Mouse (Mus musculus) hindbrain, embryonic 14.5 days (tissue): Measurements from ENCODE around the gene C2cd2. TPM values are rescaled to one million over a fixed set of nuclear protein-coding genes. Genes with fewer than 3 reads are reported as not detected.

ENCODE experiments used
- ATAC-seq: fragments of 200-750 bp; cut with Nextera tagmentation; 2 replicates; pipeline ENCODE4 v1.8.0; 2017; ENCODE audit warnings: moderate number of reproducible peaks, mild to moderate bottlenecking, moderate TSS enrichment, moderate library complexity; ENCODE audit not compliant: low FRiP score
- DNase-seq: peaks from one replicate; pipeline ENCODE4 v3.0.0-alpha.2; 2015; ENCODE audit warnings: low spot score
- H3K27ac ChIP-seq: fragments of 300-500 bp; sonication (generic); 2 replicates; pipeline ENCODE4 v1.5.1; 2014; ENCODE audit warnings: mild to moderate bottlenecking, moderate library complexity
- H3K27me3 ChIP-seq: fragments of 300-500 bp; sonication (generic); 2 replicates; pipeline ENCODE4 v1.6.1; 2014; ENCODE audit warnings: mild to moderate bottlenecking, low read length, mixed read lengths; ENCODE audit not compliant: control insufficient read depth, insufficient read depth
- H3K36me3 ChIP-seq: fragments of 300-500 bp; sonication (generic); replicated peaks from 2 replicates; pipeline ENCODE4 v1.6.1; 2014; ENCODE audit not compliant: control insufficient read depth, insufficient read depth
- H3K4me1 ChIP-seq: fragments of 300-500 bp; sonication (generic); replicated peaks from 2 replicates; pipeline ENCODE4 v1.6.1; 2014; ENCODE audit warnings: antibody characterized with exemption, low read length, mixed read lengths; ENCODE audit not compliant: control insufficient read depth, insufficient read depth
- H3K4me2 ChIP-seq: fragments of 300-500 bp; sonication (generic); replicated peaks from 2 replicates; pipeline ENCODE4 v1.6.1; 2014; ENCODE audit warnings: mild to moderate bottlenecking, moderate library complexity
- H3K4me3 ChIP-seq: fragments of 300-500 bp; sonication (generic); replicated peaks from 2 replicates; pipeline ENCODE4 v1.5.1; 2014; ENCODE audit warnings: mild to moderate bottlenecking, low read length
- H3K9ac ChIP-seq: fragments of 300-500 bp; sonication (generic); 2 replicates; pipeline ENCODE4 v1.6.1; 2014
- H3K9me3 ChIP-seq: fragments of 300-500 bp; sonication (generic); 2 replicates; pipeline ENCODE4 v1.6.1; 2016; ENCODE audit warnings: low read length; ENCODE audit not compliant: control insufficient read depth
- WGBS: fragments of 180-500 bp; shearing (Covaris S2); extraction: QIAGEN DNeasy Blood & Tissue Kit; methylation state at CpG from one replicate; pipeline ENCODE4 v1.1.7; 2014; 5-methylcytosine and 5-hydroxymethylcytosine counted together
- polyA plus RNA-seq: library from polyadenylated mRNA; unstranded; fragments of >200 nt; fragmentation: Nextera tagmentation; extraction: Ambion mirVana; gene quantifications from 2 replicates; pipeline ENCODE4 v1.2.1, GENCODE M21; 2014

C2cd2 gene
- polyA plus RNA-seq, 1 experiment from 2014 or later = 19.6 TPM

GRCm38 (mm10) chr16:97927331-97927938 is 35.0 kb downstream of the C2cd2 start:
- no peaks in the 10 kb centered on the region for H3K36me3 ChIP-seq
- H3K4me3 ChIP-seq = no peak overlapping the region
- 99% methylated on average over 3 of the region's 3 CpGs for WGBS
- no peaks in the 10 kb centered on the region for H3K4me1 ChIP-seq
- H3K27me3 ChIP-seq = no peaks in the 10 kb centered on the region
- H3K9ac ChIP-seq = no peak overlapping the region
- no peak overlapping the region for H3K4me2 ChIP-seq
- ATAC-seq = no peak
- DNase-seq = no peak
- H3K27ac ChIP-seq = no peak overlapping the region
- H3K9me3 ChIP-seq = no peaks in the 10 kb centered on the region

GRCm38 (mm10) chr16:97926381-97926780 is 36.0 kb downstream of the C2cd2 start:
- no peak overlapping the region for H3K4me2 ChIP-seq
- 85% methylated on average over 9 of the region's 9 CpGs for WGBS
- H3K4me3 ChIP-seq = no peak overlapping the region
- no peaks in the 10 kb centered on the region for H3K36me3 ChIP-seq
- H3K9ac ChIP-seq = no peak overlapping the region
- ATAC-seq (no peak), DNase-seq (no peak)
- H3K4me1 ChIP-seq = peaks cover 5% of the 10 kb centered on the region; the same call in 1 of the 2 replicates
- H3K27ac ChIP-seq = no peak overlapping the region
- H3K27me3 ChIP-seq = no peaks in the 10 kb centered on the region
- H3K9me3 ChIP-seq = no peaks in the 10 kb centered on the region

GRCm38 (mm10) chr16:97925760-97926159 is 36.6 kb downstream of the C2cd2 start:
- DNase-seq (no peak), ATAC-seq (no peak)
- Histone ChIP-seq H3K27ac (no peak overlapping the region), H3K4me3 (no peak overlapping the region), H3K9me3 (no peaks in the 10 kb centered on the region), H3K27me3 (no peaks in the 10 kb centered on the region), H3K4me1 (peaks cover 10% of the 10 kb centered on the region), H3K9ac (no peak overlapping the region), H3K36me3 (no peaks in the 10 kb centered on the region), H3K4me2 (no peak overlapping the region)
- 81% methylated on average over 2 of the region's 2 CpGs for WGBS

GRCm38 (mm10) chr16:97923700-97924099 is 38.7 kb downstream of the C2cd2 start:
- Histone ChIP-seq H3K9me3 (no peaks in the 10 kb centered on the region), H3K4me1 (peaks cover 10% of the 10 kb centered on the region), H3K4me2 (no peak overlapping the region), H3K4me3 (no peak overlapping the region), H3K27ac (no peak overlapping the region), H3K27me3 (no peaks in the 10 kb centered on the region), H3K9ac (no peak overlapping the region), H3K36me3 (no peaks in the 10 kb centered on the region)
- ATAC-seq = no peak
- 76% methylated on average over 1 of the region's 1 CpGs for WGBS
- no peak for DNase-seq

GRCm38 (mm10) chr16:97922779-97923126 is 39.6 kb downstream of the C2cd2 start:
- peak overlapping the region; percentile 78 for H3K9ac ChIP-seq
- H3K4me3 ChIP-seq = peak overlapping the region; percentile 66
- no peak; the same call in 1 of the 2 replicates for ATAC-seq
- no peak for DNase-seq
- no peaks in the 10 kb centered on the region for H3K9me3 ChIP-seq
- H3K27ac ChIP-seq = no peak overlapping the region; the same call in 1 of the 2 replicates
- no peaks in the 10 kb centered on the region for H3K27me3 ChIP-seq
- peak overlapping the region; percentile 83 for H3K4me2 ChIP-seq
- H3K4me1 ChIP-seq = peaks cover 10% of the 10 kb centered on the region
- no peaks in the 10 kb centered on the region for H3K36me3 ChIP-seq
- WGBS = under 1% methylated on average over 9 of the region's 9 CpGs

GRCm38 (mm10) chr16:97921961-97922778 is 40.2 kb downstream of the C2cd2 start:
- Histone ChIP-seq H3K36me3 (no peaks in the 10 kb centered on the region), H3K27me3 (no peaks in the 10 kb centered on the region), H3K4me3 (peak overlapping the region; percentile 66), H3K4me2 (peak overlapping the region; percentile 83), H3K4me1 (peaks cover 10% of the 10 kb centered on the region), H3K9me3 (no peaks in the 10 kb centered on the region), H3K27ac (peak overlapping the region; percentile 62), H3K9ac (peak overlapping the region; percentile 78)
- ATAC-seq = peak; percentile 93
- DNase-seq = peak; percentile 80
- WGBS = under 1% methylated on average over 70 of the region's 75 CpGs

- H3K27me3 ChIP-seq = no peaks in the 10 kb centered on the region
- H3K36me3 ChIP-seq = no peaks in the 10 kb centered on the region
- H3K4me3 ChIP-seq = no peak overlapping the region
- ATAC-seq (no peak), DNase-seq (no peak)
- H3K4me1 ChIP-seq = peaks cover 10% of the 10 kb centered on the region
- H3K27ac ChIP-seq = no peak overlapping the region
- H3K9ac ChIP-seq = no peak overlapping the region
- peak overlapping the region; percentile 83; the same call in 1 of the 2 replicates for H3K4me2 ChIP-seq
- H3K9me3 ChIP-seq = no peaks in the 10 kb centered on the region
- WGBS = 100% methylated on average over 1 of the region's 1 CpGs
Measured at GRCm38 (mm10) chr16:97920621-97921020, 41.8 kb downstream of the C2cd2 start.

GRCm38 (mm10) chr16:97919793-97920192 is 42.6 kb downstream of the C2cd2 start:
- Histone ChIP-seq H3K9ac (no peak overlapping the region), H3K4me1 (peaks cover 10% of the 10 kb centered on the region), H3K9me3 (no peaks in the 10 kb centered on the region), H3K4me3 (no peak overlapping the region), H3K4me2 (no peak overlapping the region), H3K36me3 (no peaks in the 10 kb centered on the region), H3K27ac (no peak overlapping the region), H3K27me3 (no peaks in the 10 kb centered on the region)
- 34% methylated on average over 2 of the region's 2 CpGs for WGBS
- no peak for DNase-seq
- no peak for ATAC-seq

- Histone ChIP-seq H3K9ac (no peak overlapping the region), H3K36me3 (no peaks in the 10 kb centered on the region), H3K9me3 (no peaks in the 10 kb centered on the region), H3K4me1 (no peaks in the 10 kb centered on the region), H3K27me3 (no peaks in the 10 kb centered on the region), H3K27ac (no peak overlapping the region), H3K4me2 (no peak overlapping the region), H3K4me3 (no peak overlapping the region)
- ATAC-seq (no peak), DNase-seq (no peak)
Measured at GRCm38 (mm10) chr16:97912873-97913272, 49.5 kb downstream of the C2cd2 start.
